Mouse (Mus musculus): ENCODE data around the gene Cacng5. TPM values are rescaled to one million over a fixed set of nuclear protein-coding genes. Genes with fewer than 3 reads are reported as not detected.

The Cacng5 gene
- polyA plus RNA-seq, 1 experiment from 2014 or later, result 0.02 TPM

GRCm38 (mm10) chr11:107865128-107865527 lies 49.7 kb downstream of the Cacng5 start:
- Histone ChIP-seq H3K27ac (ENCODE audit: low read length) (no peak overlapping the region), H3K9me3 (replicated peaks; ENCODE audit: control insufficient read depth, low read length) (no peaks in the 10 kb centered on the region), H3K4me3 (ENCODE audit: low read depth, low read length) (no peak overlapping the region), H3K36me3 (ENCODE audit: control insufficient read depth, insufficient read depth) (no peaks in the 10 kb centered on the region), H3K27me3 (ENCODE audit: control insufficient read depth, insufficient read depth, low read depth, low read length) (no peaks in the 10 kb centered on the region), H3K9ac (ENCODE audit: low read depth, low read length) (no peak overlapping the region), H3K4me2 (ENCODE audit: low read depth, low read length) (no peak overlapping the region), H3K4me1 (ENCODE audit: control insufficient read depth, low read depth, low read length) (no peaks in the 10 kb centered on the region)
- WGBS (ENCODE audit: insufficient replicate concordance), result 11% methylated on average over 7 of the region's 7 CpGs
- ATAC-seq (ENCODE audit: low read depth), result no peak

GRCm38 (mm10) chr11:107864024-107864423 lies 50.8 kb downstream of the Cacng5 start:
- Histone ChIP-seq H3K4me1 (ENCODE audit: control insufficient read depth, low read depth, low read length) (no peaks in the 10 kb centered on the region), H3K27ac (ENCODE audit: low read length) (no peak overlapping the region), H3K4me2 (ENCODE audit: low read depth, low read length) (no peak overlapping the region), H3K9me3 (replicated peaks; ENCODE audit: control insufficient read depth, low read length) (no peaks in the 10 kb centered on the region), H3K9ac (ENCODE audit: low read depth, low read length) (no peak overlapping the region), H3K27me3 (ENCODE audit: control insufficient read depth, insufficient read depth, low read depth, low read length) (no peaks in the 10 kb centered on the region), H3K4me3 (ENCODE audit: low read depth, low read length) (no peak overlapping the region), H3K36me3 (ENCODE audit: control insufficient read depth, insufficient read depth) (no peaks in the 10 kb centered on the region)
- 4% methylated on average over 4 of the region's 4 CpGs for WGBS (ENCODE audit: insufficient replicate concordance)
- ATAC-seq (ENCODE audit: low read depth), result no peak

GRCm38 (mm10) chr11:107861738-107862137 lies 53.1 kb downstream of the Cacng5 start:
- 50% methylated on average over 5 of the region's 5 CpGs for WGBS (ENCODE audit: insufficient replicate concordance)
- H3K9me3 ChIP-seq (replicated peaks; ENCODE audit: control insufficient read depth, low read length), result no peaks in the 10 kb centered on the region

GRCm38 (mm10) chr11:107859871-107860270 lies 55.0 kb downstream of the Cacng5 start:
- Histone ChIP-seq H3K4me3 (ENCODE audit: low read depth, low read length) (no peak overlapping the region), H3K4me1 (ENCODE audit: control insufficient read depth, low read depth, low read length) (no peaks in the 10 kb centered on the region), H3K9me3 (replicated peaks; ENCODE audit: control insufficient read depth, low read length) (no peaks in the 10 kb centered on the region), H3K4me2 (ENCODE audit: low read depth, low read length) (no peak overlapping the region), H3K27me3 (ENCODE audit: control insufficient read depth, insufficient read depth, low read depth, low read length) (no peaks in the 10 kb centered on the region), H3K27ac (ENCODE audit: low read length) (no peak overlapping the region), H3K36me3 (ENCODE audit: control insufficient read depth, insufficient read depth) (no peaks in the 10 kb centered on the region), H3K9ac (ENCODE audit: low read depth, low read length) (no peak overlapping the region)
- WGBS (ENCODE audit: insufficient replicate concordance), result 78% methylated on average over 4 of the region's 4 CpGs
- no peak for ATAC-seq (ENCODE audit: low read depth)

More at GRCm38 (mm10) chr11:107861738-107862137, 53.1 kb downstream of the Cacng5 start:
- Histone ChIP-seq H3K4me3 (ENCODE audit: low read depth, low read length) (no peak overlapping the region), H3K4me2 (ENCODE audit: low read depth, low read length) (no peak overlapping the region), H3K36me3 (ENCODE audit: control insufficient read depth, insufficient read depth) (no peaks in the 10 kb centered on the region), H3K9ac (ENCODE audit: low read depth, low read length) (no peak overlapping the region), H3K4me1 (ENCODE audit: control insufficient read depth, low read depth, low read length) (no peaks in the 10 kb centered on the region), H3K27ac (ENCODE audit: low read length) (no peak overlapping the region), H3K27me3 (ENCODE audit: control insufficient read depth, insufficient read depth, low read depth, low read length) (no peaks in the 10 kb centered on the region)
- no peak for ATAC-seq (ENCODE audit: low read depth)

GRCm38 (mm10) chr11:107859288-107859687 lies 55.6 kb downstream of the Cacng5 start:
- Histone ChIP-seq H3K27ac (ENCODE audit: low read length) (no peak overlapping the region), H3K4me3 (ENCODE audit: low read depth, low read length) (no peak overlapping the region), H3K9me3 (replicated peaks; ENCODE audit: control insufficient read depth, low read length) (no peaks in the 10 kb centered on the region), H3K4me2 (ENCODE audit: low read depth, low read length) (no peak overlapping the region), H3K36me3 (ENCODE audit: control insufficient read depth, insufficient read depth) (no peaks in the 10 kb centered on the region), H3K27me3 (ENCODE audit: control insufficient read depth, insufficient read depth, low read depth, low read length) (no peaks in the 10 kb centered on the region), H3K4me1 (ENCODE audit: control insufficient read depth, low read depth, low read length) (no peaks in the 10 kb centered on the region), H3K9ac (ENCODE audit: low read depth, low read length) (no peak overlapping the region)
- no peak for ATAC-seq (ENCODE audit: low read depth)
- 12% methylated on average over 7 of the region's 7 CpGs for WGBS (ENCODE audit: insufficient replicate concordance)

- no peak overlapping the region for H3K4me2 ChIP-seq (ENCODE audit: low read depth, low read length)
- no peak overlapping the region for H3K27ac ChIP-seq (ENCODE audit: low read length)
- H3K4me3 ChIP-seq (ENCODE audit: low read depth, low read length), result no peak overlapping the region
- H3K27me3 ChIP-seq (ENCODE audit: control insufficient read depth, insufficient read depth, low read depth, low read length), result no peaks in the 10 kb centered on the region
- H3K9me3 ChIP-seq (replicated peaks; ENCODE audit: control insufficient read depth, low read length), result no peaks in the 10 kb centered on the region
- ATAC-seq (ENCODE audit: low read depth), result no peak
- 33% methylated on average over 1 of the region's 1 CpGs for WGBS (ENCODE audit: insufficient replicate concordance)
- no peaks in the 10 kb centered on the region for H3K4me1 ChIP-seq (ENCODE audit: control insufficient read depth, low read depth, low read length)
- no peaks in the 10 kb centered on the region for H3K36me3 ChIP-seq (ENCODE audit: control insufficient read depth, insufficient read depth)
- no peak overlapping the region for H3K9ac ChIP-seq (ENCODE audit: low read depth, low read length)
These were observed 61.8 kb downstream of the Cacng5 start for GRCm38 (mm10) chr11:107853088-107853487.

- Histone ChIP-seq H3K4me3 (ENCODE audit: low read depth, low read length) (no peak overlapping the region), H3K27me3 (ENCODE audit: control insufficient read depth, insufficient read depth, low read depth, low read length) (no peaks in the 10 kb centered on the region), H3K36me3 (ENCODE audit: control insufficient read depth, insufficient read depth) (no peaks in the 10 kb centered on the region), H3K27ac (ENCODE audit: low read length) (no peak overlapping the region), H3K4me1 (ENCODE audit: control insufficient read depth, low read depth, low read length) (no peaks in the 10 kb centered on the region), H3K9me3 (replicated peaks; ENCODE audit: control insufficient read depth, low read length) (no peaks in the 10 kb centered on the region), H3K4me2 (ENCODE audit: low read depth, low read length) (no peak overlapping the region), H3K9ac (ENCODE audit: low read depth, low read length) (no peak overlapping the region)
- 27% methylated on average over 10 of the region's 10 CpGs for WGBS (ENCODE audit: insufficient replicate concordance)
- ATAC-seq (ENCODE audit: low read depth), result no peak
These were observed 65.2 kb downstream of the Cacng5 start for GRCm38 (mm10) chr11:107849621-107850020.

GRCm38 (mm10) chr11:107844175-107844574 lies 70.7 kb downstream of the Cacng5 start:
- 77% methylated on average over 1 of the region's 1 CpGs for WGBS (ENCODE audit: insufficient replicate concordance)
- H3K36me3 ChIP-seq (ENCODE audit: control insufficient read depth, insufficient read depth), result no peaks in the 10 kb centered on the region
- no peak overlapping the region for H3K4me3 ChIP-seq (ENCODE audit: low read depth, low read length)
- ATAC-seq (ENCODE audit: low read depth), result no peak
- H3K27ac ChIP-seq (ENCODE audit: low read length), result no peak overlapping the region
- H3K4me1 ChIP-seq (ENCODE audit: control insufficient read depth, low read depth, low read length), result no peaks in the 10 kb centered on the region
- H3K9me3 ChIP-seq (replicated peaks; ENCODE audit: control insufficient read depth, low read length), result no peaks in the 10 kb centered on the region
- H3K27me3 ChIP-seq (ENCODE audit: control insufficient read depth, insufficient read depth, low read depth, low read length), result no peaks in the 10 kb centered on the region
- H3K4me2 ChIP-seq (ENCODE audit: low read depth, low read length), result no peak overlapping the region
- no peak overlapping the region for H3K9ac ChIP-seq (ENCODE audit: low read depth, low read length)

GRCm38 (mm10) chr11:107833351-107834040 lies 81.4 kb downstream of the Cacng5 start:
- H3K4me3 ChIP-seq (ENCODE audit: low read depth, low read length), result no peak overlapping the region
- H3K4me1 ChIP-seq (ENCODE audit: control insufficient read depth, low read depth, low read length), result no peaks in the 10 kb centered on the region
- no peak overlapping the region for H3K4me2 ChIP-seq (ENCODE audit: low read depth, low read length)
- H3K27ac ChIP-seq (ENCODE audit: low read length), result no peak overlapping the region
- no peak overlapping the region for H3K9ac ChIP-seq (ENCODE audit: low read depth, low read length)
- H3K36me3 ChIP-seq (ENCODE audit: control insufficient read depth, insufficient read depth), result no peaks in the 10 kb centered on the region
- no peak for ATAC-seq (ENCODE audit: low read depth)
- 49% methylated on average over 7 of the region's 7 CpGs for WGBS (ENCODE audit: insufficient replicate concordance)
- H3K9me3 ChIP-seq (replicated peaks; ENCODE audit: control insufficient read depth, low read length), result no peaks in the 10 kb centered on the region
- H3K27me3 ChIP-seq (ENCODE audit: control insufficient read depth, insufficient read depth, low read depth, low read length), result no peaks in the 10 kb centered on the region

All from liver, embryonic 16.5 days (tissue).